Mouse (Mus musculus) spleen, postnatal 14 days (tissue): ENCODE measurements around the gene Gm10803.

ENCODE experiments used
- DNase-seq, 2 experiments: peaks; one replicate each; pipeline ENCODE4 v3.0.0; 2021 to 2022; ENCODE audit warnings: low spot score in 2 of 2

Gm10803 gene

GRCm38 (mm10) chr2:93592164-93592790 lies 31.9 kb downstream of the Gm10803 start:
- no peak for DNase-seq

- no peak for DNase-seq
Measured at GRCm38 (mm10) chr2:93593121-93593520, 32.8 kb downstream of the Gm10803 start.

GRCm38 (mm10) chr2:93597145-93597544 lies 36.8 kb downstream of the Gm10803 start:
- DNase-seq = no peak

GRCm38 (mm10) chr2:93599731-93600130 lies 39.4 kb downstream of the Gm10803 start:
- no peak for DNase-seq

GRCm38 (mm10) chr2:93604601-93605285 lies 44.4 kb downstream of the Gm10803 start:
- no peak for DNase-seq

GRCm38 (mm10) chr2:93608800-93609199 lies 48.4 kb downstream of the Gm10803 start:
- DNase-seq = no peak

- no peak for DNase-seq
Measured at GRCm38 (mm10) chr2:93613020-93613419, 52.7 kb downstream of the Gm10803 start.
